Mouse (Mus musculus) liver, embryonic 15.5 days (tissue): ENCODE results near the gene Tgfb3. TPM values are rescaled to one million over a fixed set of nuclear protein-coding genes. Genes with fewer than 3 reads are reported as not detected.

Experiments used
- ATAC-seq: fragments of 200-750 bp; cut with Nextera tagmentation; 2 replicates; pipeline ENCODE4 v1.8.0; 2017; ENCODE audit warnings: moderate number of reproducible peaks, mild to moderate bottlenecking, moderate library complexity; ENCODE audit not compliant: insufficient read depth
- H3K27ac ChIP-seq: fragments of 300-500 bp; sonication (generic); replicated peaks from 2 replicates; pipeline ENCODE4 v1.5.1; 2015; ENCODE audit warnings: mild to moderate bottlenecking, inconsistent platforms
- H3K27me3 ChIP-seq: fragments of 300-500 bp; sonication (generic); 2 replicates; pipeline ENCODE4 v1.6.1; 2015; ENCODE audit warnings: mild to moderate bottlenecking, inconsistent platforms
- H3K36me3 ChIP-seq: fragments of 300-500 bp; sonication (generic); replicated peaks from 2 replicates; pipeline ENCODE4 v1.6.1; 2015; ENCODE audit warnings: moderate library complexity, mild to moderate bottlenecking, inconsistent platforms
- H3K4me1 ChIP-seq: fragments of 300-500 bp; sonication (generic); replicated peaks from 2 replicates; pipeline ENCODE4 v1.6.1; 2015; ENCODE audit warnings: inconsistent platforms
- H3K4me2 ChIP-seq: fragments of 300-500 bp; sonication (generic); 2 replicates; pipeline ENCODE4 v1.6.1; 2015; ENCODE audit warnings: moderate library complexity, mild to moderate bottlenecking, inconsistent platforms
- H3K4me3 ChIP-seq: fragments of 300-500 bp; sonication (generic); replicated peaks from 2 replicates; pipeline ENCODE4 v1.5.1; 2015; ENCODE audit warnings: mild to moderate bottlenecking, inconsistent platforms
- H3K9ac ChIP-seq: fragments of 300-500 bp; sonication (generic); 2 replicates; pipeline ENCODE4 v1.6.1; 2015; ENCODE audit warnings: moderate library complexity, mild to moderate bottlenecking, inconsistent platforms
- H3K9me3 ChIP-seq: fragments of 300-500 bp; sonication (generic); replicated peaks from 2 replicates; pipeline ENCODE4 v1.6.1; 2016; ENCODE audit warnings: inconsistent platforms
- WGBS: fragments of 180-500 bp; shearing (Covaris S2); methylation state at CpG from one replicate; pipeline ENCODE4 v1.1.7; 2015; ENCODE audit warnings: mixed read lengths; ENCODE audit not compliant: insufficient replicate concordance; 5-methylcytosine and 5-hydroxymethylcytosine counted together
- polyA plus RNA-seq: library from polyadenylated mRNA; unstranded; fragments of >200 nt; fragmentation: Nextera tagmentation; extraction: Ambion mirVana; gene quantifications from 2 replicates; pipeline ENCODE4 v1.2.1, GENCODE M21; 2015

Gene Tgfb3
- polyA plus RNA-seq, 1 experiment from 2014 or later: 2.1 TPM

GRCm38 (mm10) chr12:86103391-86103790, 24.6 kb upstream of the Tgfb3 start:
- H3K4me1 ChIP-seq: 0 out of 2 replicates have a peak, but pooled peaks cover 8% of the 10 kb centered on the region
- H3K4me2 ChIP-seq: no peak overlapping the region
- no peaks in the 10 kb centered on the region for H3K27me3 ChIP-seq
- no peak for ATAC-seq
- no peak overlapping the region for H3K9ac ChIP-seq
- H3K27ac ChIP-seq: no peak overlapping the region
- H3K9me3 ChIP-seq: no peaks in the 10 kb centered on the region
- H3K4me3 ChIP-seq: no peak overlapping the region
- 73% methylated on average over 11 of the region's 11 CpGs for WGBS
- H3K36me3 ChIP-seq: no peaks in the 10 kb centered on the region

- no peaks in the 10 kb centered on the region for H3K36me3 ChIP-seq
- no peaks in the 10 kb centered on the region for H3K27me3 ChIP-seq
- no peak overlapping the region for H3K27ac ChIP-seq
- no peak overlapping the region for H3K4me3 ChIP-seq
- ATAC-seq: no peak
- H3K9ac ChIP-seq: no peak overlapping the region
- no peak overlapping the region for H3K4me2 ChIP-seq
- 72% methylated on average over 8 of the region's 8 CpGs for WGBS
- H3K9me3 ChIP-seq: no peaks in the 10 kb centered on the region
- H3K4me1 ChIP-seq: 0 out of 2 replicates have a peak, but pooled peaks cover 8% of the 10 kb centered on the region
Observed at GRCm38 (mm10) chr12:86102686-86103085, 23.8 kb upstream of the Tgfb3 start.

- H3K9me3 ChIP-seq: no peaks in the 10 kb centered on the region
- no peak overlapping the region for H3K27ac ChIP-seq
- H3K36me3 ChIP-seq: no peaks in the 10 kb centered on the region
- H3K9ac ChIP-seq: no peak overlapping the region
- H3K4me3 ChIP-seq: no peak overlapping the region
- no peaks in the 10 kb centered on the region for H3K27me3 ChIP-seq
- ATAC-seq: no peak
- H3K4me2 ChIP-seq: no peak overlapping the region
- 0 out of 2 replicates have a peak, but pooled peaks cover 8% of the 10 kb centered on the region for H3K4me1 ChIP-seq
- WGBS: 65% methylated on average over 3 of the region's 3 CpGs
Observed at GRCm38 (mm10) chr12:86100711-86101110, 21.9 kb upstream of the Tgfb3 start.

GRCm38 (mm10) chr12:86097781-86098180, 18.9 kb upstream of the Tgfb3 start:
- WGBS: 75% methylated on average over 11 of the region's 11 CpGs
- no peaks in the 10 kb centered on the region for H3K4me1 ChIP-seq
- no peaks in the 10 kb centered on the region for H3K9me3 ChIP-seq
- no peaks in the 10 kb centered on the region for H3K27me3 ChIP-seq
- H3K4me3 ChIP-seq: no peak overlapping the region
- H3K36me3 ChIP-seq: no peaks in the 10 kb centered on the region
- H3K4me2 ChIP-seq: no peak overlapping the region
- H3K27ac ChIP-seq: no peak overlapping the region
- H3K9ac ChIP-seq: no peak overlapping the region
- no peak for ATAC-seq

GRCm38 (mm10) chr12:86095806-86096205, 17.0 kb upstream of the Tgfb3 start:
- ATAC-seq: no peak
- Histone ChIP-seq H3K27ac (no peak overlapping the region), H3K9me3 (no peaks in the 10 kb centered on the region), H3K27me3 (no peaks in the 10 kb centered on the region), H3K4me3 (no peak overlapping the region), H3K36me3 (no peaks in the 10 kb centered on the region), H3K9ac (no peak overlapping the region), H3K4me1 (no peaks in the 10 kb centered on the region), H3K4me2 (no peak overlapping the region)
- WGBS: 61% methylated on average over 4 of the region's 4 CpGs

- no peak overlapping the region for H3K4me3 ChIP-seq
- H3K27ac ChIP-seq: no peak overlapping the region
- no peaks in the 10 kb centered on the region for H3K36me3 ChIP-seq
- H3K9ac ChIP-seq: no peak overlapping the region
- H3K4me1 ChIP-seq: no peaks in the 10 kb centered on the region
- no peak for ATAC-seq
- H3K27me3 ChIP-seq: no peaks in the 10 kb centered on the region
- no peak overlapping the region for H3K4me2 ChIP-seq
- 60% methylated on average over 4 of the region's 4 CpGs for WGBS
- no peaks in the 10 kb centered on the region for H3K9me3 ChIP-seq
Observed at GRCm38 (mm10) chr12:86094075-86094474, 15.2 kb upstream of the Tgfb3 start.

- Histone ChIP-seq H3K4me2 (no peak overlapping the region), H3K9ac (no peak overlapping the region), H3K4me3 (no peak overlapping the region), H3K27me3 (no peaks in the 10 kb centered on the region; the same call in 1 of the 2 replicates), H3K27ac (no peak overlapping the region), H3K36me3 (no peaks in the 10 kb centered on the region), H3K4me1 (no peaks in the 10 kb centered on the region), H3K9me3 (no peaks in the 10 kb centered on the region)
- ATAC-seq: no peak
- WGBS: 65% methylated on average over 18 of the region's 18 CpGs
Observed at GRCm38 (mm10) chr12:86091601-86092132, 12.8 kb upstream of the Tgfb3 start.

GRCm38 (mm10) chr12:86090764-86091163, 11.9 kb upstream of the Tgfb3 start:
- Histone ChIP-seq H3K4me2 (no peak overlapping the region), H3K4me3 (no peak overlapping the region), H3K36me3 (no peaks in the 10 kb centered on the region), H3K4me1 (no peaks in the 10 kb centered on the region), H3K27me3 (no peaks in the 10 kb centered on the region; the same call in 1 of the 2 replicates), H3K9me3 (no peaks in the 10 kb centered on the region), H3K27ac (no peak overlapping the region), H3K9ac (no peak overlapping the region)
- ATAC-seq: no peak
- 58% methylated on average over 4 of the region's 4 CpGs for WGBS

- H3K27me3 ChIP-seq: peaks cover 8% of the 10 kb centered on the region
- no peak for ATAC-seq
- no peaks in the 10 kb centered on the region for H3K9me3 ChIP-seq
- no peak overlapping the region for H3K4me2 ChIP-seq
- H3K27ac ChIP-seq: no peak overlapping the region
- H3K36me3 ChIP-seq: no peaks in the 10 kb centered on the region
- WGBS: 45% methylated on average over 7 of the region's 7 CpGs
- no peak overlapping the region for H3K9ac ChIP-seq
- no peaks in the 10 kb centered on the region for H3K4me1 ChIP-seq
- no peak overlapping the region for H3K4me3 ChIP-seq
Observed at GRCm38 (mm10) chr12:86088042-86088441, 9.2 kb upstream of the Tgfb3 start.

- no peak for ATAC-seq
Observed at GRCm38 (mm10) chr12:86086550-86086949, 7.7 kb upstream of the Tgfb3 start.

GRCm38 (mm10) chr12:86085873-86086272, 7.0 kb upstream of the Tgfb3 start:
- Histone ChIP-seq H3K4me3 (no peak overlapping the region), H3K27ac (no peak overlapping the region), H3K4me1 (peaks cover 5% of the 10 kb centered on the region; the same call in 1 of the 2 replicates), H3K4me2 (no peak overlapping the region), H3K9me3 (no peaks in the 10 kb centered on the region), H3K9ac (no peak overlapping the region), H3K27me3 (peaks cover 29% of the 10 kb centered on the region), H3K36me3 (no peaks in the 10 kb centered on the region)
- ATAC-seq: no peak
- 72% methylated on average over 7 of the region's 7 CpGs for WGBS

More at GRCm38 (mm10) chr12:86086550-86086949, 7.7 kb upstream of the Tgfb3 start:
- Histone ChIP-seq H3K9me3 (no peaks in the 10 kb centered on the region), H3K4me3 (no peak overlapping the region), H3K36me3 (no peaks in the 10 kb centered on the region), H3K4me2 (no peak overlapping the region), H3K27ac (no peak overlapping the region), H3K4me1 (peaks cover 5% of the 10 kb centered on the region; the same call in 1 of the 2 replicates), H3K27me3 (peaks cover 23% of the 10 kb centered on the region), H3K9ac (no peak overlapping the region)
- 48% methylated on average over 8 of the region's 8 CpGs for WGBS

- no peaks in the 10 kb centered on the region for H3K9me3 ChIP-seq
- peak within 1 kb of the TSS; percentile 61 for H3K4me2 ChIP-seq
- H3K4me1 ChIP-seq: peaks cover 13% of the 10 kb centered on the region; the same call in 1 of the 2 replicates
- no peak within 1 kb of the TSS for H3K27ac ChIP-seq
- H3K4me3 ChIP-seq: peak within 1 kb of the TSS; percentile 59
- no peaks in the 10 kb centered on the region for H3K36me3 ChIP-seq
- peaks cover 63% of the 10 kb centered on the region for H3K27me3 ChIP-seq
- no peak within 1 kb of the TSS; the same call in 1 of the 2 replicates for H3K9ac ChIP-seq
- ATAC-seq: no peak
- 1% methylated on average over 35 of the region's 35 CpGs for WGBS
Observed at GRCm38 (mm10) chr12:86082481-86083012, 3.7 kb upstream of the Tgfb3 start, which contains the start of gene Ift43. Gene Ift43 (plus strand): TSS chr12:86082541.
